Mouse (Mus musculus): ENCODE results near the gene B9d2.

- TF ChIP-seq POLR2A (IDR thresholded peaks at IDR 0.05; ENCODE audit: extremely low read depth, insufficient read depth, low read length): no peak
- no peak for TF ChIP-seq CTCF (IDR thresholded peaks at IDR 0.05; ENCODE audit: low read depth, low read length)
Measured at GRCm38 (mm10) chr7:25689603-25690021, 9.0 kb downstream of the B9d2 start.
